Mouse (Mus musculus): ENCODE measurements around the gene Lrrc4b. TPM values are rescaled to one million over a fixed set of nuclear protein-coding genes. Genes with fewer than 3 reads are reported as not detected.

The Lrrc4b gene
- total RNA-seq, 4 experiments from 2014 or later = 278 to 302 (median 291) TPM

DNA sequence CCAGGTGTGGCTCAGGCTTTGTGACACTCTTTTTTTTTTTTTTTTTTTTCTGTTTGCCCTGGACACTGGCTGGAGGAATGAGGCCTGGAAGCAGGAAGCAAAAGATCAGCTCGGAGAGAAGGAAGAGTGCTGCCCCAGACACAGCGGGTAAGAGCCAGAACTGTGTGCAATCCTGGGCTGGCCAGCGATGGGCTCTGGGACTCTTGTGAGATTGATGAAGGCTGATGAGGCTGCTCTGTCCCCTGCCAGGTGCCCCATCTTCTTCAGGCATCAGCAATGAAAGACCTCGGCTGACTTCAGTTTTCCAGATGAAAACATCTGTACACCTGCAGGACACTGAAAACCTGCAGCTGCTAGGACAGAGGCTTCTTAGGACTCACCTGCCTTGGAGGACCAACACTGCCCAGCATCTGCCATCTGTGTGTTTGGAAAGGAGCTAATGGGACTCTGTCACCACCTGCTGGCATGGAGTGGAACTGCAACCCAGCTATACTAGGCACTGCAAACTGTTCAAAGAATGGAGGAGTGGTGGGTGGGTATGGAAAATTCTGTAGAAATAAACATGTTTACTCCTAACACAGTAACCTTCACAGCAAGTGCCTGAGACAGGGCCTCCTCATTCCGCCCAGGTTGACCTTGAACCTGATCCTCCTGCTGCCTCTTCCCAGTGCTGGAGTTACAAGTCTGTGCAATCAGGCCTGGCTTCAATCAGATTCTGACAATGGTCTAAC is 56.2 kb downstream of the Lrrc4b start:
- DNase-seq (ENCODE audit: low spot score in 2 of 2) = peak; percentile 72 to 88

DNA sequence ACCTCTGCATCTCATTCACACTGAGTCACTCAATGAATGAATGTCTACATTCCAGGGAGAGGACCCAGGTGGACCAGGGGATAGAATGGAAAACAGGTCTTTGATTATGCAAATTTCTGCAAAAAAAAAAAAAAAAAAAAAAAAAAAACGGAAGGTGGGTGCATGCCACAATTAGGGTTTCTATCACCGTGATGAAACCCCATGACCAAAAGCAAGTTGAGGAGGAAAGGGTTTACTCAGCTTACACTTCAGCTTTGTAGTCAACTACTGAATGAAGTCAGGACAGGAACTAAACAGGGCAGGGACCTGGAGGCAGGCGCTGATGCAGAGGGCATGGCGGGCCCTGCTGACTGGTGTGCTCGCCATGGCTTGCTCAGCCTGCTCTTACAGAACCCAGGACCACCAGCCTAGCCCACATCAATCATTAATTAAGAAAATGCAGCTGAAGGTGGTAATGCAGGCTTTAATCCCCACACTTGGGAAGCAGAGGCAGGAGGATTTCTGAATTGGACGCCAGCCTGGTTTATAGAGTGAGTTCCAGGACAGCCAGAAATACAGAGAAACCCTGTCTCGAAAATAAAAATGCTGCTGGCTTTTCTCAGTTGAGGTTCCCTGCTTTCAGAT is 56.9 kb downstream of the Lrrc4b start:
- no peak for DNase-seq (ENCODE audit: low spot score in 2 of 2)

DNA sequence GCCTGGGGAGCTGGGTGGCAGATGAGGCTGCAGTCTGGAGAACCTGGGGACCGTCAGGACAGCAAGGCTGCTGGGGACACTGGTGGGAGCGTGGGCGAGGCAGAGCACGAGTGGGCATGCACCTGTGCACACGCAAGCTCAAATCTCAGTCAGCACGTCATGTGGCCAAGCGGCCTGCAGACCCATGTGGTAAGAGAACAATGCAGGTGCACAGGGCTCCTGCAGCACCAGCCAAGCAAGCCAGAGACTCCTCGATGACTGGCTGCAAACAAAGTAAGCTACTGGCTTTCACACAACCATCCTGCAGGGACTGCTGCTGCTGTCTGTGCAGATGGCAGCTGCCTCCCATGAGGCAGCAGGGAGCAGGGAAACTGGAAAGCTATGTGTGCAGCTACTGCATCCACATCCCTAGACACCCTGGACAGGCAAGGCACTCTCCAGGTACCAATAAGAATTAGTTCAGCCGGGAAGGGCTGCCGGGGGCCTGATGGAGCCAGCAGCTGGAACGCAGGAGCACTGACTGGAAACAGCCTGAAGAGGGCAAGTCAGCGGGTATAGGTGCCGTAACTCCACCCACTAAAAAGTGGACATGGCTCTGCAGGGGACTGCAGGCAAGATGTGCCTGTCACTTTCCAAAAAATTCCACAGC is 58.2 kb downstream of the Lrrc4b start:
- DNase-seq (ENCODE audit: low spot score in 2 of 2) = no peak

DNA sequence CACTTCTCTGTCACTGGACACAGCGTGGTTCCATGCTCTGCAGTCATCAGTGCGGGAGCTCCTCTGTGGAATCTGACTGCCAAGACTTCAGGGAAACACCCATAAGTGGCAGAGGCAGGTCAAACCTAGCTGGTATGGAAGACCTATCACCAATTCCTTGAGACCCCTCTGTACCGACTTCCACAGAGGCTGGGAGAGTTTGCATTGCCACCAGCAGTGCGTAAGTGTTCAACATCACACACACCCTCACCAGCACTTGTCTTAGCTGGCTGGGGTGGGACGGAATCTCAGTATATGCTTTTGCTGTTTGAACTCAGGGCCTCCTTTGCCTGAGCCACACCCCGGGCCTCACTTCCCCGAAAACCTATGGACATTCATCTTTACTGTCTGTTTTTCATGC is 59.1 kb downstream of the Lrrc4b start:
- DNase-seq (ENCODE audit: low spot score in 2 of 2) = no peak

DNA sequence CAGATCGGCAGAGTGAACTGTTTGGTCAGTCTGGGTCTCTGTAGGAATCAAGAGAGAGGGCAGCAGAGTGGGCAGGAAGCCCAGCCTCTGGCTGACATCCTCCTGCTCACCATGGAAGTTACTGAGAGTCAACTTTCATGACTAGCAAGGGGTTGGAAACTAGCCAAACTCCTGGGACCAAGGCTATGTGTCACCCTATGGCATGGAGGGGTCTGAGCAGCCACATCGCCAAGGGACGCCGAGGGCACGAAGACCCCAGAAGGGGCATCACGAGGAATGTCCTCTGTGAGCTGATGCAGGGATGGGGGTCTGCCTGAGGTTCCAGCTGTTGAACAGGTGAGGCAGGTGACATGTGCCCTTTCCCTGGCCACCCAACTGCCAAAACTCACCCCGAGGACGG is 59.7 kb downstream of the Lrrc4b start:
- no peak for DNase-seq (ENCODE audit: low spot score in 2 of 2)

DNA sequence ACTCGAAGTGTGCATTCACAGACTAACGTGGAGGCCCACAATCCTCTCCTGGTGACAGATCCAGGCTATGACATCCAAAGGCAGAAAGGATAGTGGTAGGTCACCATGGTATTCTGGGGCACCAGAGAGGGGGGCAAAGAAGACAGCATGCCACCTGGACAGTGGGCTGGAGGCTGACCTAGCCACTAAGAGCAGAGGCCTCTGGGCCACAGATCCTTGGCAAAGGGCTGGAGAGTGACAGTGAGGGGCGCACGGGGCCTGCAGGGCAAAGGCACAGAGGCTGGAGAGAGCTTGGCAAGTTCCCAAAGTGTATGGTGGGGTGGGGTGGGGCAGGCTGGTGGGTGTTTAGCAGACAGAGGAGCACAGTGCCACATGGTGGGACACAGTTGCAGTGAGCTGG is 61.5 kb downstream of the Lrrc4b start:
- no peak for DNase-seq (ENCODE audit: low spot score in 2 of 2)

DNA sequence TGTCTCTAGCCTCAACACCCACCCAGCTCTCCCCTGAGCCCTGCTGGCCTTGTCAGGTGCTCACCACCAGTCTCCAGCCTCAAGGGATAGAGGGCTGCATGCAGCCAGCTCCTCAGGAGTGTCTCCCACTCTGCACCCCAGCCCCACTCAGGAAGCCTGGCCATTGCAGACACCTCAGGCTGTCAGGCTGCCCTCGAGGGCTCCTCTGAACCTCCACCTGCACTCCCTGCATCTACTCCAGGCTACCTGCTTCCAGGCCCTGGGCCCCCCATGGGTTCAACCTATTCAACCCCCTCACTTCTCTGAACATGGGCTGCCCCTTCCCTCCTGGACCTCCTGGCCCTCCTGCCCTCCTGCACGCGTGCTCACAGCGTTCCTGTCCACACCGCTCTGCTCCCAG is 62.6 kb downstream of the Lrrc4b start:
- DNase-seq (ENCODE audit: low spot score in 2 of 2) = no peak

DNA sequence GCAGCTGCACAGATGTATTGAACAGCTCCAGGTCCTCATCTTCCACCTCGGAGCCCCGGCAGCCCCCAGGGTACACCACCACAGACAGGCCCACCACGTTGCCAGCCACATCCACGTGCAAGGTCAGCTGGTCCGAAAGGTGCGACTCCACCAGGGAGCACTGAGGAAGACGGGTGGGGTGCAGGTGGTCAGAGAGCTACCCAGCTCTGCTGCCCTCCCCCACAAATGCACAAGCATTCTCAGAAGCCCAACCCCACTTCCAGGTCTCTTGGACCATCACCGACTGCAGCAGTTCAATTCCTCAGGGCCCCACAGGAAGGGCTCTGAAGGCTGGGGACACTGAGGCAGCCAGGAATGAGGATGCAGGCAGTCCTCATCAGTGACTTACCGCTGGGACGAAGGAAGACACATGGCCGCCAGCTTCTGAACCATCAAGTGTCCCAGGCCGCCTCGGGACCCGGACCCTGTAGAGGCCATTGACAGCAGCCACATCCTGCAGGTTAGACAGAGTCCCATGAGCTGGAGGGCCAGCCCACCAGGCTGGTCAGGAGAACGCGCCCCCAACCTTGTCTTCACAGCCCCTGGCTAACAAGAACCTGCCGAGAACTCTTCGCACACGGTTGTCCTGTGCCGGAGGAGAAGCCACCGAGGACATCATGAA is 63.5 kb downstream of the Lrrc4b start:
- DNase-seq (ENCODE audit: low spot score in 2 of 2) = no peak

DNA sequence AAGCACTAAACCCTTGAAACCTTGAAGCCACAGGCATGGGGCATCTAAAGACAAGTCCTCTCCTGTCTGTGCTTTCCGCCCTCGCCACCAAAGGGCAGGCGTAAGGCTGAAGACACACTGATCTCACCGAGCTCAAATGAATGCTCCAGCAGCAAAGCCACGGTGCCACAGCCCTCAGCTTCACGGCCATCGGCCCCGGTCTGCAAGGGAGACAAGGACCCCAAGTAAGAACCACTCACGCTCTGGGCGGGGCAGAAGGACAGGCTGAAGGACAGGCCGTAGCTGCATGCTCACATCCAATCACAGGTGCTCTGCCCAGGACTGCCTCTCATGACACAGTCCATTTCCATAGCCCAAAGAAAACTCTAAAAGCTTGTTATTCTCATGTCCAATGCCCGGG is 65.9 kb downstream of the Lrrc4b start:
- DNase-seq (ENCODE audit: low spot score in 2 of 2) = no peak

DNA sequence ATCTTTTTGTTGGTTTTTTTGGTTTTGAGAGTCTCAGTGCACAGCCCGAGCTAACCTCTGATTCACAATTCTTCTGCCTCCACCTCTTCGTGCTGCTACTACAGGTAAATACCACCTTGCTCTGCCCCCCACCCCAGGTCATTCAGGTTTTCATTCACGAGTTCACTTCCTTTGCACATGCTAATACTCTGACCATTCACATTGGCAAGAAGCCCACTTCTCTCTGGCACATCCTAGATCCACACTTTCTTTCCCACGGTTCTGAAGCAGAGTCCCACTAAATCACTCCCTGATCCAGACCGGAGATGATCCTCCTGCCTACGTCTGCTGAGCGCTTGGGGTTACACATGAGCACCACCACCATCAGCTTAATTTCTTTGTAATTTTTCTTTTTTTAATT is 66.3 kb downstream of the Lrrc4b start:
- no peak for DNase-seq (ENCODE audit: low spot score in 2 of 2)

DNA sequence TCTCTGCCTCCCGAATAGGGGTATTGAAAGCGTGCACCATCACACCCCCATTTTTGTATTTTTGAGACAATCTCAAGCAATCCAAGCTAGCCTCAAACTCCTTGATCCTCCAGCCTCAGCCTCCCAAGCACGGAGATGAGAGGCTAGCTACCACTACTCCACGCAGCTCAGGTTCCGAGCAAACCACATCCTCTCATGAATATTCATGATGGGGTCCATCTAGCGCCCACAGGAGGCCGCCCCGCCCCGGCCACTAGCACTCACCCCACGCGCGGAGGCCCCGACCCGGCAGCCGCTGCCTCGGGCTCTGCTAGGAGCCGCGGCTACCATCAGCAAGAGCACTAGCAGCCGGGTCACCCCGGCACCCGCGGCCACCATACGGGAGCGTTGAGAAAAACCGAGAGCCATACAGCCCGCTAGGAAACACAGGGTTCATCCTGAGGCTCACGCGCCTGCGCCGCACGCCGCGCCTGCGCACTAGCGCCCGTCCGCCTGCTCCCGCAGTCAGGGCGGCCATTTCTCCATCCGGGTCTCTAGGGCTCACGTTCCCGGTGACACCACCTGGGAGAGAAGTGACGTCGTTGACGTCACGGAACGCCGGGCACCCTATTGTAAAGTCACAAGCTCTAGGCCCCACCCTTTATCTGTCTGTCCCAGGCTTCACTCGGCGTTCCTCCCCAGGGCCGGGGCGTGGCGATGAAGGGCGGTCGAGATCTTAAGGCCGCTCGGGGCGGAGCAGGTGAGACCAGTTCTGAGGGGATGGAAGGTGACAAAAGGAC is 67.4 kb downstream of the Lrrc4b start, which contains the start of the genes Emc10 and Fam71e1:
Gene Emc10, minus strand, starts transcription at position 538 of the 779 bp plus-strand sequence.
Gene Fam71e1, plus strand, starts transcription at position 590 of the 779 bp plus-strand sequence.
- peak; percentile 98 for DNase-seq (ENCODE audit: low spot score in 2 of 2)

DNA sequence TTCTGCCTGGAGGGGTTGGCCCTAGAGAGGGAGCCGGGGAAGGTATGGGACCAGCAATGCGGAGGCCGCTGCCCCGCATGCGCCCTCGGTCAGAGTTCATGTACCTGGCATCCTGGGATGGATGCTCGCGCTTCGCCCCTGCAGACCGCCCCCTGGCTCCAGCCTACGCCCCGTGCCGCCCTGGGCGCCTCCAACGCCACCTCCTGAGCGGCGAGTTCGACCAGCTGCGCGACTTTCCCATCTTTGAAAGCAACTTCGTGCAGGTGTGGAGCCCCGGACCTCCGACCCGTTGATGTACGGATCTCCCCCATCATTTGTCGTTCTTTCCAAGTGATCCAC is 67.9 kb downstream of the Lrrc4b start:
- no peak for DNase-seq (ENCODE audit: low spot score in 2 of 2)

DNA sequence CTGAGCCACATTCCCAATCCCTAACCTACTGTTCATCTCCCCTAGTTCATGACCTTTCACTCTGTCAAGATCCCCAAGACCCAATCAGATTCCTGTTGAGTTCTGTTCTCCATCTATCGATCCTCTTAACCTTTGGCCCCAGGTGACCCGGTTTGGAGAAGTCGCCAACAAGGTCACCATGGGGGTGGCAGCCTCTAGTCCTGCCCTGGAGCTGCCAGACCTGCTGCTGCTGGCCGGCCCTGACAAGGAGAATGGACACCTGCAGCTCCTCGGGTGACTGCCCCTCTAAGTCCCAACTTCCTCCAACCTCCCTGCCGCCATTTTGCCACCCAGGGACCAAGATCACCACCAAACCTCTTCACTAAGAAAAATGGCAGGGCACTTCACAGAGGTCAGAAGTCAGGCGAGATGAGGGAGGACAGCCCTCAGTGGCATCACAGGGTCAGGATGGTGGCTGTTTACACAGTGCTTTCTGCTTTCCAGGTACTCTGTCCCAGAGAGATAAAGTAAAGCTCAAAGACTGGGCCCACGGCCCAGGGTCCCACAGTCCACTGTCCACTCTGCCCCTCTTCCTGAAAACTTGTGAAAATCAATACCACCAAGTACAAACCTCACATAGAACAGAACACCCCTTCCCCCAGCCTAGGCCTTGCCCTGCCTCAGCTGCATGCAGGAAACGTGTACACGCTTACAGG is 68.7 kb downstream of the Lrrc4b start:
- DNase-seq (ENCODE audit: low spot score in 2 of 2) = no peak

DNA sequence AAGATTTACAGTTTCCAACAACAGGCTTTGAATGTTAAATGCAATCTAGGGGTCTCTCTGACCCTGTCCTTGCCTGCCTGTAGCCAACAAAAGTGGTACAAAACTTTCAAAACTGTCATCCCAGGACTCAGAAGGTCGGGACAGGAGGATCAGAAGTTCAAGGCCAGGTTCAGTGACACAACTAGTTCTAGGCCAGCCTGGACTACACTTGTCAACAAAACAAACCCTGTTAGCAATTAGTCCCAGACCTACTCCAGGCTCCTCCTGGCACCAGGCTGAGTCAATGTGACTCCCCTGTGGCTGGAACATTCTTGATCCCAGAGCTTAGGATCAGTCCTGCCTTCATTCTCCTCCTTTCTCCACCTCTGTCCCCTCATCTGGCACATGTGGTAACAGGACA is 70.1 kb downstream of the Lrrc4b start:
- DNase-seq (ENCODE audit: low spot score in 2 of 2) = no peak

DNA sequence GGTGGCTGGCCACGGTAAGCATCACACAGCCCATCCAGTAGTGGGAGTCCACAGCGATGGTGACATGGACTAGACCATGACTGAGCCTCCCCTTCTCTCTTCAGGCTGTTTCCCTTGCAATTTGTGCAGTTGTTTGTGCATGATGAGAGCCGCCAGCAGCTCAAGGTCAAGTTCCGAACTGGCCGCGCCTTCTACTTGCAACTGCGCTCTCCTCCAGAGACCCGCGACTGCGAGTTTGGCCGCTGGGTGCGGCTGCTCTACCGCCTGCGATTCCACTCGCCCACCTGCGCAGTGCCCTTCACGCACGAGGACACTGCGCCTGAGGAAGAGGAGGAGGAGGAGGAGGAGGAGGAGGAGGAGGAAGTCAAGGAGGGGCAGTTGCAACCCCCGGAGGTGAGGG is 71.2 kb downstream of the Lrrc4b start:
- DNase-seq (ENCODE audit: low spot score in 2 of 2) = no peak

DNA sequence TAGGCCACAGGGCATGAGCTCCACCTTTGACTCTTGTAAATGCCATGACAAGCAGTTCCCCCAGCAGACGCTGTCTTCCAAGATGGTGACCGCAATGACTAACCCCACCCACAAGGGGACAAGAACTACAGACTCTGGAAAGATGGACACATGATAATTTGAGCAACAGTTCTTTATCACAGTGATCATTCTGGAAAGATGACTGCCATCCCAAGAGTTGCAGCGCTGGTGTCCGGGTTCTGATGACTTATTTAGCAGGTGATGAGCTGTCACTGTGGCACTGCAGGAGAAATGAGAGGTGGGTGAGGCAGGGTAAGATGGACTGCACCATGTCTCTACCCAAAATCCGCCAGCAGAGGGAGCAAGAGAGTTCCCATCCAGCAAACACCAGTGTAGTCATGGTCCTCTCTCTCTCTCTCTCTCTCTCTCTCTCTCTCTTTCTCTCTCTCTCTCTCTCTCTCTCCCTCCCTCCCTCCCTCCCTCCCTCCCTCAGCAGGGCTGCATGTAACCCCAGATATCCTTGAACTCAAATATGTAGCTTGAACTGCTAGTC is 72.8 kb downstream of the Lrrc4b start:
- DNase-seq (ENCODE audit: low spot score in 2 of 2) = peak in 1 of 2 experiments; percentile 75

DNA sequence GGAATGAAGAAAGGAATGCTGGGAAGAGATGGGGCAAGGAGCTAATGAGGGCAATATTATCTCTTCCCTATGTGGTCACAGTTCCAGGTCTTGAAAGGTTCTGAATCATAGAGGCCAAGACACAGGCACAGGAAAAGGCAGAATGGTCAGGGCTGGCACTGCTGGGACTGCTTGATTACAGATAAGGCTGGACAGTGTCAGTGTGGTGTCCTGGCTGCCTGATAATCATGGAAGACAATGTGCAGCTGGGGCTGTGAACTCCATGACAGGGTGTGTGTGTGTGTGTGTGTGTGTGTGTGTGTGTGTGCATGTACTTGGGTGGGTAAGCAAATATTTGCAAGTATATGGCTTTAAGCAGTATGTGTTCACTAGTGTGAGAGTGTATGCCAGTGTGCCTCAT is 78.7 kb downstream of the Lrrc4b start:
- no peak for DNase-seq (ENCODE audit: low spot score in 2 of 2)
